Mouse (Mus musculus) erythroblast, embryonic 14.5 days (primary cell): ENCODE results near the gene Cggbp1.

Experiments used
- GATA1 ChIP-seq: IDR thresholded peaks from 2 replicates; pipeline ENCODE4 v1.6.1; 2012; ENCODE audit warnings: low read length, inconsistent platforms, mixed read lengths
- TAL1 ChIP-seq: IDR thresholded peaks from 3 replicates; pipeline ENCODE4 v1.6.1; 2012; ENCODE audit warnings: low read length, inconsistent platforms, mixed read lengths

- no peak for TF ChIP-seq TAL1
- no peak for TF ChIP-seq GATA1
Observed at GRCm38 (mm10) chr16:64885142-64885541, 33.3 kb downstream of the Cggbp1 start.
